Comparison of ENCODE assay signal across 8 mouse cellular contexts in genomic region chr7:4119344-4119902, GRCm38 (mm10). TPM values are rescaled to one million over a fixed set of nuclear protein-coding genes. Genes with fewer than 3 reads are reported as not detected.
DNase-seq lines count a peak whose midpoint lies in the region; ATAC-seq and TF ChIP-seq lines count a peak whose summit lies in the region.

Gene Ttyh1 (plus strand): TSS chr7:4119408.

- intact Hi-C loops in gastrocnemius, adult 2 months (cut with DNase I) = no loop called here
- intact Hi-C loops in gastrocnemius, postnatal 36 days (cut with DNase I) = no loop called here

- WGBS in embryonic facial prominence, embryonic 14.5 days = 0% methylated on average over 18 of the region's 37 CpGs
- WGBS in kidney, embryonic 16.5 days = 1% methylated on average over 22 of the region's 37 CpGs
- WGBS in liver, embryonic 14.5 days (ENCODE audit: insufficient replicate concordance) = 2% methylated on average over 32 of the region's 37 CpGs

- DNase-seq in gastrocnemius, adult 2 months = peak; percentile 28
- no peak for DNase-seq in gastrocnemius, postnatal 36 days
- DNase-seq in Patski (ENCODE audit: low read depth, low spot score) = no peak
- no peak for DNase-seq in embryonic facial prominence, embryonic 14.5 days (ENCODE audit: low spot score)
- DNase-seq in liver, embryonic 14.5 days (ENCODE audit: low read depth in 3 of 3, low spot score in 3 of 3) = no peak
- DNase-seq in right cerebral cortex, postnatal 14 days = peak; percentile 78
- DNase-seq in spleen, postnatal 36 days (ENCODE audit: low spot score in 2 of 2) = no peak

- ATAC-seq in Patski = peak; percentile 19
- ATAC-seq in embryonic facial prominence, embryonic 14.5 days (ENCODE audit: low read depth) = no peak
- peak; percentile 58 for ATAC-seq in kidney, embryonic 16.5 days (ENCODE audit: low FRiP score, low TSS enrichment)
- ATAC-seq in liver, embryonic 14.5 days (ENCODE audit: insufficient read depth) = no peak

- no peaks in the 10 kb centered on the region for H3K36me3 ChIP-seq in embryonic facial prominence, embryonic 14.5 days (ENCODE audit: control insufficient read depth, insufficient read depth, low read length)
- no peaks in the 10 kb centered on the region for H3K36me3 ChIP-seq in kidney, embryonic 16.5 days (ENCODE audit: insufficient read depth, low read length)
- H3K36me3 ChIP-seq in liver, embryonic 14.5 days (replicated peaks; ENCODE audit: control insufficient read depth, insufficient read depth, low read depth) = no peaks in the 10 kb centered on the region

- peak within 1 kb of the TSS; percentile 66 for H3K9ac ChIP-seq in embryonic facial prominence, embryonic 14.5 days (ENCODE audit: low read depth, low read length)
- H3K9ac ChIP-seq in kidney, embryonic 16.5 days (replicated peaks; ENCODE audit: low read length) = peak within 1 kb of the TSS; percentile 65
- H3K9ac ChIP-seq in liver, embryonic 14.5 days (replicated peaks) = no peak within 1 kb of the TSS

- TF ChIP-seq EP300 in liver, embryonic 14.5 days (IDR thresholded peaks at IDR 0.05; ENCODE audit: low read depth) = no peak

- TF ChIP-seq CTCF in gastrocnemius, adult 2 months (IDR thresholded peaks at IDR 0.05) = peak; percentile 78
- peak; percentile 78 for TF ChIP-seq CTCF in Patski (IDR thresholded peaks at IDR 0.05)
- TF ChIP-seq CTCF in liver, embryonic 14.5 days (IDR thresholded peaks at IDR 0.05; ENCODE audit: low read depth) = peak; percentile 61

- H3K27me3 ChIP-seq in Patski = peaks cover 14% of the 10 kb centered on the region
- peaks cover 19% of the 10 kb centered on the region for H3K27me3 ChIP-seq in embryonic facial prominence, embryonic 14.5 days (replicated peaks; ENCODE audit: control insufficient read depth, insufficient read depth, low read length)
- peaks cover 31% of the 10 kb centered on the region for H3K27me3 ChIP-seq in kidney, embryonic 16.5 days (ENCODE audit: insufficient read depth, low read length)
- peaks cover 26% of the 10 kb centered on the region for H3K27me3 ChIP-seq in liver, embryonic 14.5 days (ENCODE audit: control insufficient read depth, insufficient read depth, low read length)

- H3K9me3 ChIP-seq in embryonic facial prominence, embryonic 14.5 days (ENCODE audit: control insufficient read depth, low read length) = no peaks in the 10 kb centered on the region
- no peaks in the 10 kb centered on the region for H3K9me3 ChIP-seq in kidney, embryonic 16.5 days (ENCODE audit: low read length)
- H3K9me3 ChIP-seq in liver, embryonic 14.5 days (ENCODE audit: control insufficient read depth, low read length) = no peaks in the 10 kb centered on the region

- H3K4me1 ChIP-seq in embryonic facial prominence, embryonic 14.5 days (ENCODE audit: control insufficient read depth, insufficient read depth, low read length) = peaks cover 12% of the 10 kb centered on the region; the same call in 1 of the 2 replicates
- peaks cover 9% of the 10 kb centered on the region; the same call in 1 of the 2 replicates for H3K4me1 ChIP-seq in kidney, embryonic 16.5 days (ENCODE audit: insufficient read depth, low read length)
- H3K4me1 ChIP-seq in liver, embryonic 14.5 days (replicated peaks; ENCODE audit: control insufficient read depth in 2 of 2, insufficient read depth in 2 of 2, low read length in 1 of 2) = no peaks in the 10 kb centered on the region

- CTCF ChIA-PET in Patski (lab: Charles Lee) = interaction anchor here (1.9 kb wide), 1 partner anchor 11 kb away, joined by 7 read pairs; no protein-coding TSS in a partner anchor

- H3K4me2 ChIP-seq in embryonic facial prominence, embryonic 14.5 days (ENCODE audit: low read depth, low read length) = peak within 1 kb of the TSS; percentile 75
- peak within 1 kb of the TSS; percentile 67 for H3K4me2 ChIP-seq in kidney, embryonic 16.5 days (replicated peaks; ENCODE audit: low read depth, low read length)
- no peak within 1 kb of the TSS; the same call in 1 of the 2 replicates for H3K4me2 ChIP-seq in liver, embryonic 14.5 days (ENCODE audit: low read depth)

- peak within 1 kb of the TSS; percentile 59 for H3K4me3 ChIP-seq in gastrocnemius, adult 2 months
- H3K4me3 ChIP-seq in embryonic facial prominence, embryonic 14.5 days (ENCODE audit: low read depth, low read length) = peak within 1 kb of the TSS; percentile 46
- H3K4me3 ChIP-seq in kidney, embryonic 16.5 days (ENCODE audit: low read length) = peak within 1 kb of the TSS; percentile 50
- H3K4me3 ChIP-seq in liver, embryonic 14.5 days (ENCODE audit: insufficient read depth in 1 of 2, low read depth in 2 of 2, low read length in 2 of 2) = no peak within 1 kb of the TSS

- peak within 1 kb of the TSS; percentile 43 for H3K27ac ChIP-seq in gastrocnemius, adult 2 months
- H3K27ac ChIP-seq in embryonic facial prominence, embryonic 14.5 days (replicated peaks; ENCODE audit: low read depth, low read length) = no peak within 1 kb of the TSS
- H3K27ac ChIP-seq in kidney, embryonic 16.5 days (ENCODE audit: low read length) = no peak within 1 kb of the TSS
- no peak within 1 kb of the TSS for H3K27ac ChIP-seq in liver, embryonic 14.5 days

- in situ Hi-C loops in Patski (cut with MboI; ENCODE audit: low pct_unique_long_range_greater_than_20kb) = no loop called here

- POLR2A ChIA-PET in Patski (lab: Charles Lee) = no interaction called here

RNA-seq across cellular contexts. Expression of gene Ttyh1, which starts in this region (rescaled TPM):
- 1 to 10 TPM; 1.8 to 4.7 TPM for total RNA-seq in gastrocnemius, adult 2 months (2021)
- total RNA-seq in gastrocnemius, postnatal 36 days (2021) = 1 to 10 TPM; 1.7 to 1.8 TPM
- polyA plus RNA-seq in Patski (2021) = 0.12 TPM
- polyA plus RNA-seq in embryonic facial prominence, embryonic 14.5 days (2014; fragmentation: Nextera tagmentation; extraction: Ambion mirVana) = 8.1 and 8.7 TPM in 2 replicates
- polyA plus RNA-seq in kidney, embryonic 16.5 days (2015; fragmentation: Nextera tagmentation; extraction: Ambion mirVana) = 2.4 and 2.7 TPM in 2 replicates
- 0.11 and 0.36 TPM in 2 replicates for polyA plus RNA-seq in liver, embryonic 14.5 days (2012; rRNA removed)
- 0.23 and 0.24 TPM in 2 replicates for polyA plus RNA-seq in liver, embryonic 14.5 days (2014; fragmentation: Nextera tagmentation; extraction: Ambion mirVana)

Comparison
In these comparisons a context has a peak if more than half of its experiments do, and no peak if none do; other contexts are left out.
1. DNase-seq: peak in gastrocnemius, adult 2 months (single experiment) and right cerebral cortex, postnatal 14 days (single experiment); none in gastrocnemius, postnatal 36 days (0 of 2), Patski (single experiment), embryonic facial prominence, embryonic 14.5 days (single experiment), liver, embryonic 14.5 days (0 of 3) and spleen, postnatal 36 days (0 of 2).
2. Peak in ATAC-seq in Patski; RNA of the gene not detected or under 1 TPM.
3. H3K4me3 ChIP-seq: peak in gastrocnemius, adult 2 months (single experiment), embryonic facial prominence, embryonic 14.5 days (single experiment) and kidney, embryonic 16.5 days (single experiment); none in liver, embryonic 14.5 days (0 of 2).
4. Peak in every context shown above with its lines, with median percentiles within 50 percentile points of each other: CTCF ChIP-seq.